Mouse (Mus musculus): ENCODE measurements around the gene Tarbp1.
"Not testable (repeated sequence)": the region's sequence is repeated elsewhere in the genome, so short reads cannot be mapped to it uniquely, and the experiment has no call there.

Tarbp1 gene

DNA sequence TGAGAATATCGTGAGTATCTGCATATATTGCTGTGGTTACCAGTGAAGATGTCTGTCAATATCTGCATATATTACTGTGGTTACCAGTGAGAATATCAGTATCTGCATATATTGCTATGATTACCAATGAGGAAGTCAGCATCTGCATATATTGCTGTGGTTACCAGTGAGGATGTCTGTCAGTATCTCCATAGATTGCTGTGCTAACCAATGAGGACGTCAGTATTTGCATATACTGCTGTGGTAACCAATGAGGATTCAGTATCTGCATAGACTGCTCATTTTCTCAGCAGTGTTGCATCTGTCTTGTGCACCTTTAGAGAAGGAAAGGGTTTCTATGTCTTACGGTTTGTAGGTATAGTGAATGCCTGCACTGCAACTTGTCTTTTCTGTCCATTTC, 54.0 kb downstream of the Tarbp1 start:
- no peak for DNase-seq (ENCODE audit: low spot score in 2 of 2)

DNA sequence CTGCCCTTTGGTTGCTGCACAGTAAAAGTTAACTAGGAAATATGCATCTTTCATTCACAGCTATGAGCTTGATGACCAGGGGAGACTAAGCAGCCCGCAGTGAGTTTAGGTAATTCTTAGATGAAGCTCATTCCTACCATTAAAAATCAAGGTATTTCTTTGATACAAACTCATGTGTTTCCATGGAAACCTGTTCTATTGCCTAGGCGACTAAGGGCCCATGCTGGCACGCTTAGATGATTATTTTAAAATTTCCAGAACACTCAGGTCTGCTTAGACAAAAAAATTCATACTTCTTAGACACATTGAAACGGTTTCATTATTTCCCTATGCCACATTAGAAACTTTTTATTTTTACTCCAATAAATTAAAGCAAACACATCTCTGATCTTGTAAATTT, 69.8 kb downstream of the Tarbp1 start:
- no peak for DNase-seq (ENCODE audit: low spot score in 2 of 2)

DNA sequence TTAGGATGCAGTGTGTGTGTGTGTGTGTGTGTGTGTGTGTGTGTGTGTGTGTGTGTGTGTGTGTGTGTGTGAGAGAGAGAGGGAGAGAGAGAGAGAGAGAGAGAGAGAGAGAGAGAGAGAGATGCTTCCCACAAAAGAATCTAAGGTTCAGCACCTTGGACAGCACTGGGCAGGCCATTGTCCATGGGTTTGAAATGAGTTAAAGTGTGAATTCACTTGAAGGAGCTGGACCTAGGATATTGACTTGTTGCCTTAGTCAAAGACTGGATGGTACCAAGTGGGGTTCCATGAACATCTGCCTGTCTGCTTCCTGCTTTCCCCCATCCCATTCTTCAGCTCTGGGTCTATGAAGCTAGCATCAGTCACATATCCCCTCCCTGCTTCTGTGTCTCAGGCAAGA, 70.3 kb downstream of the Tarbp1 start:
- DNase-seq (ENCODE audit: low spot score in 2 of 2) = not testable (repeated sequence)

DNA sequence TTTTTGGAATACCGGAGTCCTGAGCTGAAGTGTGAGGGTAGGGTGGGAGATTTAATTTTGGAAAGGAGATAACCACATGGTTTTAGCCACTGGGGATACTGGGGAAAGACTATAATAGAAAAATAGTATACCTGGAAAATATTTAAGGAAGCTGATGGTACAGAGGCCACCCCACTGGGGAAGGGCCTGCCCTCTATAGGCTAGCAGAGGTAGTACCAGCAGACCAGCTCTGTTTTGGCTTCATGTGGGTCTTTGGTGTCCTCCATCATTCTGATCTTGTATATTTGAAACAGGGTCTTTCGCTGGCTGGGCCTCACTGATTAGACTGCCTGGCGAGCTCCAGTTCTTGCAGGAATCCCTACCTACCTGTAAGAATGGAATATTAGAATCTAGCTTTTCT, 76.5 kb downstream of the Tarbp1 start:
- no peak for DNase-seq (ENCODE audit: low spot score in 2 of 2)

DNA sequence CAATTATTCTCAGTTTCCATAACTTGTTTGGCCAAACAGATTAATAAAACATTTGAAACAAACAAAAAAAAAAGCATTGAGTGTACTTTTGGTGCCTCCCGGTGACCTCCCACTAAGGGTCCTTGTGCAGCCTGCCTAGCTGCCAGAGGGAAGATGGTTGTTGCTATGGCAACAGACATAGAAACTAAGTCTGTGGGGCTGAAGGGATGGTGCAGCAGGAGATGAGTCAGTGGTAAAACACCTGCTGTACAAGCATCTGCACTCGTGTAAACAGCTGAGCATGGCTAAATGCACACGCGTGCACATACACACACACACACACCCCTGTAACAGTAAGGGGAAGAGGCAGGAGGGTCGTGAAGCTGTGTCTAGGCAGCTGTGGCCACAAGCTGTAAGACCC, 78.9 kb downstream of the Tarbp1 start:
- DNase-seq (ENCODE audit: low spot score in 2 of 2) = no peak

DNA sequence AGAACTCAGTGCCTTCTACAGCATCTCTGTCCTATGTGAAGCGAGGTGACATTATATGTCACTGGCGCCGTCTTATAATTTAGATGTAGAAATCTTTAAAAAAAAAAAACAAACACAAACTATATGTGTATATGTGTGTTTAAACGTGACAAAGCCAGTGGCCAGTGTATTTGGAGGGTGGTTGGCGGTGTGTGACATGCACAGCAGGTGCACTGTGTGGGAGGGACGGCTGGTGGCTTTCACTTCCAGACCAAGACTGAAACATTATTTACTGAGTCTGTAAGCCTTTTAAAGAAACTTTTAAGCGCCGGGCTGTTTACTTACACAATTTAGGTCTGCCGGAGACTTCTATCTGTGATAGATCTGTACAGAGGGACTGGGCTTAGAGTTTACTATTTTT, 79.5 kb downstream of the Tarbp1 start:
- no peak for DNase-seq (ENCODE audit: low spot score in 2 of 2)

DNA sequence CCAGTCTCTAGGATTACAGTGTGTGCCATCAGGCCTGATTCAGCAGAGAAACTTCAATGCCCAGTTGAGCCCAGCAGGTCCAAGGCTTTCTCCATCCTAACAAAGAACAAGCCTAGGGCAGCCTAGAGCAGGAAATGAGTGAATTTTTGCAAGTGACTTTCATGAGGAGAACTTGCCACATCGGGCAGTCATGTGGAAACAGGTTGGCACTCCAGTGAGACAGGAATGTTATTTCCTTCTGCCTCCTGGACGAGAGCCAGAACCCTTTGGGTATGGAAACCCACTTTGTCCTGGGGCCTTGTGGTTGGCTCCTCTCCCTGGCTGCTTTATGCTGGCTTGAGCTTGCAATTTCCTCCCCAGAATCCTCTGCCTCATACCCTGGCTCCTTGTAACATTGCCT, 83.3 kb downstream of the Tarbp1 start:
- DNase-seq (ENCODE audit: low spot score in 2 of 2) = no peak

DNA sequence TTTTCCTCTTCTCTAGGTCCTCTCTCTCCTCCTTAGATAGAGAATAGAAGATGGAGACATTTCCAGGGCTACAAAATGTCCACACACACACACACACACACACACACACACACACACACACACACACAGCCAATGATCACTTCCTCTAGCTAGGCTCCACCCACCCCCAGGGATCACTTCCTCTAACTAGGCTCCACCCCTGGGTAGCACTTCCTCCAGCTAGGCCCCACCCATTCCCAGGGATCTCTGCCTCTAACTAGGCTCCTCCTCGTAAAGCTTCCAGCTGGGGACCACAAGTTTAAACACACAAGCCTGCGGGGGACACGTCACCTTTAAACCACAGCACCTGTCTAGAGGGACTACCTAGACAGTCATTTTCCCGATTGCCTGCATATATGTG, 87.3 kb downstream of the Tarbp1 start:
- no peak for DNase-seq (ENCODE audit: low spot score in 2 of 2)

DNA sequence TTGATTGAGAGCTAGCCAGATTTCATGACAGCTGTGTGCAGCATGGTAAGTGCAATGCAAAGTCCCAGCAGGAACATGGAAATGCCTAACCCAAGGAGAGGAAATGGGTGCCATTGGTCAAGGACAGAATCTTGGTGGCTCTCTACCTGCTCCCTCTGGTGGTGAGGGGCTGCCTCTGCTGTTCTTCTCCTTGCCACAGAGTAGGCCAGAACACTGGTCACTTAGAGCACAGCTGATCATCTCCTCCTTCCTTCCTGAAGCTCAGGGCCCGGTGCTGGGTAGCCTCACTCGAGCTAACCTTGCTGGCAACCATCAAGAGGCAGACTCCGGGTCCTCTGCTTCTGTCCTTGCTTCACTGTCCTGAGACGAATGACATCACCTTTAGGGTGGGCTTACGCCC, 92.1 kb downstream of the Tarbp1 start:
- DNase-seq (ENCODE audit: low spot score in 2 of 2) = peak; percentile 23 to 38

DNA sequence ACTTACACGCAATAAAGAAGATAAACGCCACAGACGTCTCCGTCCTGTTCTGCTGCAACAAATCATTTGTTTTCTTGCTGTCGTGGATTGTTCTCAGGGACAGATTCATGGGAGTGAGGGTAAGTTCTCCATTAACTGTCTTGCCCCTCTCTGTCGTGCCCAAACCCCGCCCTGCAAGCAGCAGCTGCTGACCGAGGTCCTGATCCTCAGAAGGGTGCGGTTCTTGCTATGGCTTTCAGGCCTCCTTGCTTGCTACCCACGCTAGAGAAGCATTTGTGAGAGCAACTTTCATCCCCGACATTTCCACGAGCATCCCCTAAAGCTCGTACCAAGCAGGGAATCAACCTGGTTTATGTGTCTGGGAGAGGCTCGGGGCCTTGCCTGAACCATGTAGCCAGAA, 92.6 kb downstream of the Tarbp1 start:
- DNase-seq (ENCODE audit: low spot score in 2 of 2) = no peak

DNA sequence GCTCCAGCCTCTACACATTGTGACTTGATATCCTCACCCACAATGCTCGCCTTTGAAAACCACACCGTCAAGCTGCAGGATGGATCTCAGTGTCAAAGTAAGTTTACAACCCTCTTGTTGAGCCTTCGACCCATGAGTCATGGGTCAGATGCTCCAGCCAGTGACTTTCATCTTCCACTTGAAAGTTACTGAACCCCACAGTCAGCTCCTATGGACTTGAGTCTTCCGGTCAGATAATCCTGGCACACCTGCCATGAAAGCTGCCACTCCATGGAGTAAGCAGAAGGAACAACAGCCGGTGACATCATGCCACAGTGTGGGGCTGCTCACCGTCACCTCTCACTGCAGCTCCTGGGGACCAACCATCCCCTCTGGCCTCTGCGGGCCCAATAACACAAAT, 93.6 kb downstream of the Tarbp1 start:
- DNase-seq (ENCODE audit: low spot score in 2 of 2) = no peak

DNA sequence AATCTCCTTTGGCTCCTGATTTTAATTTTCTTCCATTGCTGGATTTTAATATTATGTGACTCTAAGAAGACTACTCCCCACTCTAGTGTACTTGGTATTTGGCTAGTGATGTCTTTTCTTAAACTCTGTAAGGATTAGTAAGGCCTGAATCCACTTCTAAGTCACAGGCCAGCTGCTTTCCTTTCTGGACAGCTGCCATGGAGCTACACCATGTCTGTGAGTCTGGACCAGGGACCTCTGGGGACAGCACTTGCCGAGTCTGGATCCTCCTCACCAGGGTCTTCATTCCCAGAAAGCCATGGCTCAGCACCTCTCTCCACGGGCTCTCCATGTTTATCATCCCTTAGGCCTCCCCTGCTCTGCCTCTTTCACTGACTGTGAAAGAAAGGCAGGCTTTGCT, 94.7 kb downstream of the Tarbp1 start:
- DNase-seq (ENCODE audit: low spot score in 2 of 2) = no peak

DNA sequence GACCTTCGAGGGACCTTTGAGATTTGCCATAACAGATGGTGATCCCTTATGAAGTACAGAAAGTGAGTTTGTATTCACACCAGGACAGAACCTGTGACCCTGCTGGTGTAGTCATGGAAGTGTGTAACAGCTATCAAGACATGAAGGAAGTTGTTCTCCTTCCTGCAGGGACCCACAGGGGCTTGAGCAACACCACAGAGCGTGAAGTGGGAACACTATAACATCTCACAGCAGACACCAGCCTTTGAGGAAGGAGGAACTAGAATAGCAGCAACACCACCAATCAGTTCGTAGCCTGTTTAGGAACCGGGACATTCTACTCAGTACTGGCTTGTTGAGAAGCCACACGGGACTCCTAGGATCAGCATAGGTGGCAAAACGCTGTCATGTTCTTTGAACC, 95.3 kb downstream of the Tarbp1 start:
- DNase-seq (ENCODE audit: low spot score in 2 of 2) = no peak

Data from frontal cortex, postnatal 14 days (tissue).